Mouse (Mus musculus) layer of hippocampus, adult 9-11 months (tissue): ENCODE results near the gene Tfpt.
"Not testable (repeated sequence)": the region's sequence is repeated elsewhere in the genome, so short reads cannot be mapped to it uniquely, and the experiment has no call there.

Experiments
- DNase-seq: peaks from one replicate; pipeline ENCODE4 v3.0.0; 2022

Gene Tfpt

DNA sequence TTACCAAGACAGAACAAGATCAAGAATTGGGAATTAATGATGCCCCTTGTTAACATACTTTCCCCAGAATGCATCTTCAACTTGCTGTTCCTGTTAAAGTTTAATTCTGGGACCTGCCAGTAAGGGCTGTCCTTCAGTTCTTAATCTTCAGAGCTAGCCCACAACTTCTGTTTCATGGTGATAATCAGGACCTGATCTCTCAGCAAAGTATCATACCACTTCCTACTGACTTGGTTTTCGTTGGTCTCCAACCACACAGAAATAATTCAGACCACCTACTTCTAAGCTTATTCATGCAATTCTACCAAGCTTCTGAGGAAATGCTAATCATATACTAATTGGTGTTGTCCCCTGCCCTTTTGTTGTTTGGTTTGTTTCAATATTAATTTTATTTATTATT, 57.9 kb downstream of the Tfpt start:
- no peak for DNase-seq

DNA sequence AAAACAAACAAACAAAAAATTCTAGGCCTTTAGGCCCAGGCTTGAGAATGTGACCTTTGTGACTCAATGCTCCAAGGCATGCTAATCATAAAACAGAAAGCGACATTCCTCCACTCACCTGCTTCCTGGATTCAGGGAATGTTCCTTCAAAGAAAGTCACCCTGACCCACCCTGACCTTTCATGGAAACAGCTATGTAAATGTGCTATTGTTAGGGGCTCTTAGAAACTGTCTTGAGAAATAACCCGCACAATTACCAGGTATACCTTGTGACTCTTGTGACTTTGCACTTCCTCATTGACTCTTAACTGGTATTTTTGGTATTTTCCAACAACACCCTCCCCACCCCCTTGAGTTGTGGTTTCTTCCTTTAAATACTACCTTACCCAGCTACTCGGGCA, 59.1 kb downstream of the Tfpt start:
- DNase-seq, result not testable (repeated sequence)
